Mouse (Mus musculus) urinary bladder, postnatal 4 days (tissue): ENCODE measurements around the gene Olfr1018.

Experiments
- DNase-seq, 2 experiments: peaks; one replicate each; pipeline ENCODE4 v3.0.0; 2021 to 2022; ENCODE audit warnings: low spot score in 2 of 2

The Olfr1018 gene

GRCm38 (mm10) chr2:85818179-85818578, at the start of gene Olfr1018:
TSS of gene Olfr1018 (plus strand) at chr2:85818479.
- no peak for DNase-seq

- DNase-seq: no peak
Measured at GRCm38 (mm10) chr2:85772413-85772812, 45.9 kb upstream of the Olfr1018 start, which contains the start of gene Olfr1014. TSS of gene Olfr1014 (plus strand) at chr2:85772713.

GRCm38 (mm10) chr2:85781717-85782116, 36.6 kb upstream of the Olfr1018 start, which contains the start of gene Olfr1015:
TSS of gene Olfr1015 (plus strand) at chr2:85782017.
- DNase-seq: no peak

GRCm38 (mm10) chr2:85792331-85792730, 25.9 kb upstream of the Olfr1018 start:
- DNase-seq: no peak

- DNase-seq: no peak
Measured at GRCm38 (mm10) chr2:85802444-85802843, 15.8 kb upstream of the Olfr1018 start, which contains the start of gene Olfr1016. TSS of gene Olfr1016 (minus strand) at chr2:85802544.

DNA sequence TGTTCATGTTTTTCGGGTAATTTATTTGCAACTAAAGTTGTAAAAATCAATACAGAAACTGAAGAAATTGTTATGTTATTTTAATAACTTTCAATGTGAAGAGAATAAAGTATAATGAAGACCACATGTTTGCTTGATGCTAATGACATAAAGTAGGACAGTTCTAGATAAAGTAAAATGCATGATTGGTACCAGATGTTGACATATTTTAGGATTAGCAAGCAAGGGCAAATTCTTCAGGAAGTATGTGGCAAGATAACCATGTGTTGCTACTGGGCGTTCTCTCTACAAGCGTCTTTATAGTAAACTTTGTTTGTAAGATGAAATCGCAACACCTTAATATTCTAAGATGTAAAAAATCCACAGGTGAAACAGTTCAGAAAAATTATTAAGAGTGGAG, 13.8 kb upstream of the Olfr1018 start:
- no peak for DNase-seq

DNA sequence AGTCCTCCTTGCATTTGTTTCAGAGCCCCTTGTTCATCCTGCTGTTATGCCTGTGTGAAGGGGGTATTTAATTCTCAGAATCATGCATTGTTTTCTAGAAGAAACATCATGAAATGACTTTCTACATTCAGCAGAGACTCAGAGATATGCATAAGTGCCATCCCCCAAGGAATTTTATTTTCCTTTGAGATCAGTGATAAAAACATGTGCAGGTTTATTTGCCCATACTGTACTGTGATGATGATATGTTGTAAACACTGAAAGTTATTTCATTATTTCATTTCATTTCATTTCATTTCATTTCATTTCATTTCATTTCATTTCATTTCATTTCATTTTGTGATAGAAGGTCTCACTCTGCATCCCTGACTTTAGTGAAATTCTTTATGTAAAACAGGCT, 27.1 kb downstream of the Olfr1018 start, which contains the start of gene Olfr1019:
Gene Olfr1019 (minus strand): TSS at position 101 of the 400 bp plus-strand sequence.
- DNase-seq: no peak

- no peak for DNase-seq
Measured at GRCm38 (mm10) chr2:85846730-85847129, 28.5 kb downstream of the Olfr1018 start, which contains the start of gene Olfr1020. TSS of gene Olfr1020 (plus strand) at chr2:85847030.

GRCm38 (mm10) chr2:85868294-85868693, 50.0 kb downstream of the Olfr1018 start, which contains the start of gene Olfr1022:
TSS of gene Olfr1022 (plus strand) at chr2:85868594.
- no peak for DNase-seq
